Mouse (Mus musculus) forebrain, embryonic 12.5 days (tissue): Measurements from ENCODE around the gene Tceanc2. TPM values are rescaled to one million over a fixed set of nuclear protein-coding genes. Genes with fewer than 3 reads are reported as not detected.

ENCODE experiments used
- ATAC-seq: fragments of 200-750 bp; cut with Nextera tagmentation; 2 replicates; pipeline ENCODE4 v1.8.0; 2017; ENCODE audit warnings: moderate TSS enrichment; ENCODE audit not compliant: low FRiP score
- H3K27ac ChIP-seq: fragments of 300-500 bp; sonication (generic); 2 replicates; pipeline ENCODE4 v1.5.1; 2016; ENCODE audit warnings: mild to moderate bottlenecking
- H3K27me3 ChIP-seq: fragments of 300-500 bp; sonication (generic); 2 replicates; pipeline ENCODE4 v1.6.1; 2016; ENCODE audit warnings: mild to moderate bottlenecking
- H3K36me3 ChIP-seq: fragments of 300-500 bp; sonication (generic); replicated peaks from 2 replicates; pipeline ENCODE4 v1.6.1; 2016; ENCODE audit warnings: mild to moderate bottlenecking
- H3K4me1 ChIP-seq: fragments of 300-500 bp; sonication (generic); 2 replicates; pipeline ENCODE4 v1.6.1; 2016
- H3K4me2 ChIP-seq: fragments of 300-500 bp; sonication (generic); 2 replicates; pipeline ENCODE4 v1.6.1; 2016; ENCODE audit warnings: mild to moderate bottlenecking, moderate library complexity
- H3K4me3 ChIP-seq: fragments of 300-500 bp; sonication (generic); replicated peaks from 2 replicates; pipeline ENCODE4 v1.5.1; 2016; ENCODE audit warnings: mild to moderate bottlenecking
- H3K9ac ChIP-seq: fragments of 300-500 bp; sonication (generic); 2 replicates; pipeline ENCODE4 v1.6.1; 2016; ENCODE audit warnings: mild to moderate bottlenecking
- H3K9me3 ChIP-seq: fragments of 300-500 bp; sonication (generic); 2 replicates; pipeline ENCODE4 v1.6.1; 2016
- WGBS: fragments of 180-500 bp; shearing (Covaris S2); methylation state at CpG from one replicate; pipeline ENCODE4 v1.1.7; 2016; 5-methylcytosine and 5-hydroxymethylcytosine counted together
- polyA plus RNA-seq: library from polyadenylated mRNA; unstranded; fragments of >200 nt; fragmentation: Nextera tagmentation; extraction: Ambion mirVana; gene quantifications from 2 replicates; pipeline ENCODE4 v1.2.1, GENCODE M21; 2016

The Tceanc2 gene
- polyA plus RNA-seq, 1 experiment from 2014 or later, result 26.5 TPM

GRCm38 (mm10) chr4:107138948-107139835 lies 39.7 kb downstream of the Tceanc2 start:
- H3K4me1 ChIP-seq, result peaks cover 55% of the 10 kb centered on the region
- peak; percentile 57 for ATAC-seq
- H3K4me3 ChIP-seq, result no peak overlapping the region
- peak overlapping the region; percentile 79 for H3K27ac ChIP-seq
- H3K4me2 ChIP-seq, result peak overlapping the region; percentile 30
- peaks cover 14% of the 10 kb centered on the region; the same call in 1 of the 2 replicates for H3K27me3 ChIP-seq
- no peak overlapping the region; the same call in 1 of the 2 replicates for H3K9ac ChIP-seq
- no peaks in the 10 kb centered on the region for H3K9me3 ChIP-seq
- 16% methylated on average over 37 of the region's 37 CpGs for WGBS
- peaks cover 6% of the 10 kb centered on the region for H3K36me3 ChIP-seq

- H3K27ac ChIP-seq, result no peak overlapping the region
- H3K4me2 ChIP-seq, result no peak overlapping the region
- H3K36me3 ChIP-seq, result no peaks in the 10 kb centered on the region
- H3K4me1 ChIP-seq, result peaks cover 54% of the 10 kb centered on the region
- no peak for ATAC-seq
- H3K9ac ChIP-seq, result no peak overlapping the region
- no peak overlapping the region for H3K4me3 ChIP-seq
- H3K27me3 ChIP-seq, result peaks cover 8% of the 10 kb centered on the region; the same call in 1 of the 2 replicates
- 54% methylated on average over 3 of the region's 3 CpGs for WGBS
- no peaks in the 10 kb centered on the region for H3K9me3 ChIP-seq
Observed at GRCm38 (mm10) chr4:107136531-107136930, 42.4 kb downstream of the Tceanc2 start.

- WGBS, result 79% methylated on average over 5 of the region's 5 CpGs
- no peaks in the 10 kb centered on the region for H3K9me3 ChIP-seq
- peak overlapping the region; percentile 15; the same call in 1 of the 2 replicates for H3K27ac ChIP-seq
- no peak overlapping the region for H3K4me2 ChIP-seq
- peaks cover 55% of the 10 kb centered on the region for H3K4me1 ChIP-seq
- no peak overlapping the region for H3K9ac ChIP-seq
- no peaks in the 10 kb centered on the region for H3K36me3 ChIP-seq
- no peak for ATAC-seq
- peaks cover 8% of the 10 kb centered on the region; the same call in 1 of the 2 replicates for H3K27me3 ChIP-seq
- no peak overlapping the region for H3K4me3 ChIP-seq
Observed at GRCm38 (mm10) chr4:107135663-107136062, 43.3 kb downstream of the Tceanc2 start.

GRCm38 (mm10) chr4:107134891-107135290 lies 44.0 kb downstream of the Tceanc2 start:
- Histone ChIP-seq H3K4me3 (no peak overlapping the region), H3K27ac (no peak overlapping the region), H3K9me3 (no peaks in the 10 kb centered on the region), H3K36me3 (no peaks in the 10 kb centered on the region), H3K27me3 (peaks cover 8% of the 10 kb centered on the region; the same call in 1 of the 2 replicates), H3K4me1 (peaks cover 54% of the 10 kb centered on the region), H3K9ac (no peak overlapping the region), H3K4me2 (no peak overlapping the region)
- WGBS, result 94% methylated on average over 3 of the region's 3 CpGs
- no peak for ATAC-seq

- 16% methylated on average over 9 of the region's 9 CpGs for WGBS
- no peak overlapping the region for H3K9ac ChIP-seq
Observed at GRCm38 (mm10) chr4:107130534-107130933, 48.4 kb downstream of the Tceanc2 start.

GRCm38 (mm10) chr4:107129373-107129772 lies 49.5 kb downstream of the Tceanc2 start:
- H3K4me2 ChIP-seq, result no peak overlapping the region
- H3K9ac ChIP-seq, result no peak overlapping the region
- H3K27me3 ChIP-seq, result peaks cover 5% of the 10 kb centered on the region
- peaks cover 55% of the 10 kb centered on the region for H3K4me1 ChIP-seq
- no peaks in the 10 kb centered on the region for H3K36me3 ChIP-seq
- WGBS, result 78% methylated on average over 8 of the region's 8 CpGs
- no peak overlapping the region for H3K27ac ChIP-seq
- no peaks in the 10 kb centered on the region for H3K9me3 ChIP-seq
- no peak overlapping the region for H3K4me3 ChIP-seq
- ATAC-seq, result no peak

More at GRCm38 (mm10) chr4:107130534-107130933, 48.4 kb downstream of the Tceanc2 start:
- no peak for ATAC-seq
- Histone ChIP-seq H3K36me3 (no peaks in the 10 kb centered on the region), H3K27ac (no peak overlapping the region), H3K4me3 (no peak overlapping the region), H3K9me3 (no peaks in the 10 kb centered on the region), H3K4me1 (peaks cover 50% of the 10 kb centered on the region), H3K4me2 (no peak overlapping the region), H3K27me3 (peaks cover 5% of the 10 kb centered on the region)

- H3K9me3 ChIP-seq, result no peaks in the 10 kb centered on the region
- peak overlapping the region; percentile 83 for H3K27ac ChIP-seq
- ATAC-seq, result peak; percentile 54
- no peak overlapping the region for H3K4me3 ChIP-seq
- H3K36me3 ChIP-seq, result no peaks in the 10 kb centered on the region
- H3K4me1 ChIP-seq, result peaks cover 59% of the 10 kb centered on the region
- 10% methylated on average over 13 of the region's 13 CpGs for WGBS
- 0 out of 2 replicates have a peak overlapping the region, but pooled peaks have one; percentile 4 for H3K4me2 ChIP-seq
- H3K9ac ChIP-seq, result no peak overlapping the region
- H3K27me3 ChIP-seq, result peaks cover 5% of the 10 kb centered on the region
Observed at GRCm38 (mm10) chr4:107127901-107128669, 50.8 kb downstream of the Tceanc2 start.

- Histone ChIP-seq H3K27ac (peak overlapping the region; percentile 63), H3K9me3 (no peaks in the 10 kb centered on the region), H3K9ac (no peak overlapping the region), H3K36me3 (no peaks in the 10 kb centered on the region), H3K27me3 (peaks cover 5% of the 10 kb centered on the region), H3K4me3 (no peak overlapping the region), H3K4me1 (peaks cover 59% of the 10 kb centered on the region), H3K4me2 (no peak overlapping the region)
- WGBS, result 42% methylated on average over 13 of the region's 13 CpGs
- 0 out of 2 replicates have a peak, but pooled peaks have one; percentile 44 for ATAC-seq
Observed at GRCm38 (mm10) chr4:107126891-107127524, 51.9 kb downstream of the Tceanc2 start.

- no peak overlapping the region for H3K4me2 ChIP-seq
- H3K36me3 ChIP-seq, result no peaks in the 10 kb centered on the region
- H3K4me1 ChIP-seq, result peaks cover 64% of the 10 kb centered on the region
- H3K9me3 ChIP-seq, result no peaks in the 10 kb centered on the region
- peaks cover 5% of the 10 kb centered on the region for H3K27me3 ChIP-seq
- no peak overlapping the region for H3K9ac ChIP-seq
- WGBS, result 44% methylated on average over 10 of the region's 10 CpGs
- H3K27ac ChIP-seq, result 0 out of 2 replicates have a peak overlapping the region, but pooled peaks have one; percentile 36
- no peak overlapping the region for H3K4me3 ChIP-seq
- ATAC-seq, result no peak
Observed at GRCm38 (mm10) chr4:107126389-107126788, 52.5 kb downstream of the Tceanc2 start.

- ATAC-seq, result no peak
- Histone ChIP-seq H3K27ac (no peak overlapping the region), H3K4me2 (no peak overlapping the region), H3K4me3 (no peak overlapping the region), H3K9ac (no peak overlapping the region), H3K36me3 (no peaks in the 10 kb centered on the region), H3K4me1 (peaks cover 60% of the 10 kb centered on the region), H3K9me3 (no peaks in the 10 kb centered on the region), H3K27me3 (peaks cover 5% of the 10 kb centered on the region)
- WGBS, result 57% methylated on average over 5 of the region's 5 CpGs
Observed at GRCm38 (mm10) chr4:107125101-107125500, 53.8 kb downstream of the Tceanc2 start.

- ATAC-seq, result no peak
- Histone ChIP-seq H3K4me2 (no peak overlapping the region), H3K27ac (no peak overlapping the region), H3K9me3 (no peaks in the 10 kb centered on the region), H3K4me3 (no peak overlapping the region), H3K36me3 (no peaks in the 10 kb centered on the region), H3K9ac (no peak overlapping the region; the same call in 1 of the 2 replicates), H3K27me3 (peaks cover 5% of the 10 kb centered on the region), H3K4me1 (peaks cover 53% of the 10 kb centered on the region)
- 72% methylated on average over 7 of the region's 7 CpGs for WGBS
Observed at GRCm38 (mm10) chr4:107124376-107124775, 54.5 kb downstream of the Tceanc2 start.
